Mouse (Mus musculus) fibroblast of lung, adult 2 months (primary cell): ENCODE data around the gene Pde4c.
A peak's percentile ranks its signal among the peaks of the same experiment; 100 is the strongest.

ENCODE experiments used
- DNase-seq: peaks from one replicate; pipeline ENCODE4 v3.0.0-alpha.2; 2011; ENCODE audit warnings: low read depth

Pde4c gene

GRCm38 (mm10) chr8:70766571-70767440, 43.3 kb downstream of the Pde4c start:
- no peak for DNase-seq

- DNase-seq, result no peak
Measured at GRCm38 (mm10) chr8:70767503-70767902, 44.0 kb downstream of the Pde4c start.

DNA sequence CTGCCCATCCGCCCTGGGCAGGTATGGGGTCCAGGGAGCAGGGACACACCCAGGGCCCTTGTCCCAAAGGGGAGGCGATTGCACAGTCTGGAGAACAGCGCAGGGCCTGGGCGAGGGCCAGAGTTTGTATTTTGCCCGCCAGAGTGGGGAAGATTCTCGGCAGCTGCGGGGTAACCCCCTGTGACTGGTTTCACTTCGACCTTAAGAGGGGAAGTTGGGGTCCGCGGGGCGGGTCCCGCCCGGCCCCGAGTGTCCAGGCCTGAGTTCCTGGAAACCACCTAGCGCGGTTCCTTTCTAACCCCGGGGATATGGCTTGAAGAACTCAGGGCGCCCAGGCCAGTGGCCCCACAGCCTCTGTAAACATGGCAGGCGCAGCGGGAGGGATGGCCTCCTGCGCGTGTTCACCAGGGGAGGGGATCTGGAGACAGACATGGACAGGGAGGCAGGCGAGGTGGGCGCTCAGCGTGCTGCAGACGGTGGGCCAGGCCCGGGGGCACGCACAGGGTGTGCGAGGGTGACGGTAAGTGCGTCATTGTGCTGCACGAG, 44.8 kb downstream of the Pde4c start:
- DNase-seq, result no peak

DNA sequence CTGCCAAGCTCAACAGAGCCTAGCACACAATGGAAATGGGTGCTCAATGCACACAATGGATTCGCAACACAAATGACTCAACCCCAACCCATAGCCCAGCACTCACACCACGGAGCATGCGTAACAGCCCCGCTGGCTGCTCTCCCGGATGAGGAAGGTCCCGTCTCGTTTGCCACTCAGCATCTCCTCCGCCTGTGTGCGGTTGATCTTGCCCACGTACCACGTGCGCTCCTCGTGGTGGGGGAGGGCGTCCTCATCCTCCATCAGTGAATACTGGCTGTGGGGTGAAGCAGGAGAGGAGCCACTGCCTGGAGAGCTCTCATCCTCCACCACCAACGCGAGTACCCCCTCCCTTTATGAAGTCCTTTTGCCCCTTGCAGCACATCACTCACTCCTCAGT, 45.4 kb downstream of the Pde4c start:
- DNase-seq, result no peak

- peak; percentile 79 for DNase-seq
Measured at GRCm38 (mm10) chr8:70769359-70769758, 45.8 kb downstream of the Pde4c start.

- DNase-seq, result no peak
Measured at GRCm38 (mm10) chr8:70769858-70770257, 46.3 kb downstream of the Pde4c start.

DNA sequence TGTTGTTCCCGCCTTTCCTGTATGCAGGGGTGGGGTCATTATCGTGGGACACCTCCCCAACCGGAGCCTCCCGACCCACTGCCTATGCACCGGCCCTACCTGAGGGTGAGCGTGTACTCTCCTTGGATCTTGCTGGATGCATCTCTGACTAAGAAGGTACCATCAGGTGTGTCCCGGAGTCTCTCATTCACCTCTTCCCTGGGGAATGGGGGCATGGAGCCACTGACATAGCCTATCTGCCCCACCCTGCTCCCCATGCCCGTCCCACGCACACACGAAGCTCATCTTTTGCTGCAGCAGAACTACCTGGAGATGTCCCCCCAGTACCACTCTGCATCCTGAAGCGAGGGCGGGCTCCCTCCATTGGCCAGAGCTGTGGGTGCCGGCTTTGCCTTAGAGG, 47.2 kb downstream of the Pde4c start:
- DNase-seq, result no peak

DNA sequence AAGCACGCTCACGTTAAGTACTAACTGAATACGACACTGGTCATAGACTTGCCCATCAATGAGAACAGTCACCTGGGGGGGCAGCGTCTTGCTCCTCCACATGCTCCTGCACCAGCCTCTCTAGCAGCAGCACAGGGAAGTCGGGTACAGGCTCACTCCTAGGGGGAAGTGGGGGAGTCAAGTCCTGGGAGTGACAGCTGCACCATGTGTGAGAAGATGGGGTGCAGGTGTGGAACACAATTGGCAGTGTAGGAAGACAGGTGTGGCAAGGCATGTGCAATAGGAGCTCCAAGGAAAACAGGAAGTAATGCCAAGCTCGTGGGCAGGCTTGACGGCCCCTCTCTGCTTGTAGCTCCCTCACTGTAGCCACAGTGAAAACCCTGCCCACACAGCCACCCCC, 47.7 kb downstream of the Pde4c start:
- no peak for DNase-seq

- DNase-seq, result no peak
Measured at GRCm38 (mm10) chr8:70772075-70772474, 48.6 kb downstream of the Pde4c start.

DNA sequence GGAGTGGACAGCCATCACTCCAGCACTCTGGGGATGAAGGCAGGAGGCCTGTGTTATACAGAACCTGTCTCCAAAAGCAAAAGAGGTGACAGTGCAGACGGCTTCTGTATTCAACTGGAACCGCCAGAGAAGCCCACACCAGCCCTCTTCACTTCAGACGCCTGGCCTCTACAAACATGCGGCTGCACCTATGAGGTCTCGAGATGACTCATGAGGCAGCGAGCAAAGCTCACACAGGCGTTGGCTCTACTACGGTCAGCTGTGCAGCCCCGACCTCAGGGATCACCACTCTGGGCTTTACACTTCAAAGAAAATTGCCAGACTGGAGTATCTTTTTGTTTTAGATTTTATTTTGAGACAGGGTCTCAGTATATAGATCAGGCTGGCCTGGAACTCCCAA, 49.4 kb downstream of the Pde4c start:
- no peak for DNase-seq

DNA sequence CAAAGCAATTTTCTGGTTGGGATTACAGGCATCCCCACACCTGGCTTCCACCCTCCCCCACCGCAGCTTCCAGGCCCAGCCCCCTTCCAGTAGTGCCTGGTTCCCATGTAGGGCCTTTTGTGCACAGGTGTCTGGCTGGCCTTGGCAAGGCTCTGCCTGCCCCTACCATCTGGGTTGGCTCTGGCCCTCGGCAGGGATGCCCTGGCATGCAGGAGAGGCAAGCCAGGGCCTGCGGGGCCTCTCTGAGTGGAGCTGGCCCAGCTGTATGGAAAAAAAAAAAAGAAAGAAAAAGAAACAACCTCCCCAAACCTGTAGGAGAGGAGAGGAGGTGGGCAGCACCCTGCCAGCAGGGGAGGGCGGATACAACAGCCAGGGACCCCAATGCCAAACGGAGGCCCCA, 49.9 kb downstream of the Pde4c start:
- DNase-seq, result no peak

- DNase-seq, result peak; percentile 76
Measured at GRCm38 (mm10) chr8:70773833-70774232, 50.3 kb downstream of the Pde4c start.

DNA sequence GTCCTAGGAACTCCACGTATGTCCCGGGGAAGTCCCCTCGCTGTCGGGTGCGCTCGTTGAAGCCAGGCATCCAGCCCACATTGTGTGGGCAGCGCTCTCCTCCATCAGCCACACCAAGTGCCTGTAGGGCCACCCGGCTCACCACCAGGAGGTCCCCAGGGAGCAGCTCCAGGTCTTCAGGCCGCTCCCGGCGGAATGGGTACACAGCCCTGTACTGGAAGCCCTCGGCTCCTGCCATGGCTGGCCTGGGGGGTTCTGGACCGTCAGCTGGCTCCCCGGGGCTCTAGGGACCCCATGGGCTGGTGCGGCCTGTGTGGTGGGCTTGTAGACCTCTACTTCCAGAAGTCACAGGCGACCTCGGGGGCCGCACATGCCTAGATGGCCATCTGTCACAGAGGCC, 51.2 kb downstream of the Pde4c start:
- no peak for DNase-seq

DNA sequence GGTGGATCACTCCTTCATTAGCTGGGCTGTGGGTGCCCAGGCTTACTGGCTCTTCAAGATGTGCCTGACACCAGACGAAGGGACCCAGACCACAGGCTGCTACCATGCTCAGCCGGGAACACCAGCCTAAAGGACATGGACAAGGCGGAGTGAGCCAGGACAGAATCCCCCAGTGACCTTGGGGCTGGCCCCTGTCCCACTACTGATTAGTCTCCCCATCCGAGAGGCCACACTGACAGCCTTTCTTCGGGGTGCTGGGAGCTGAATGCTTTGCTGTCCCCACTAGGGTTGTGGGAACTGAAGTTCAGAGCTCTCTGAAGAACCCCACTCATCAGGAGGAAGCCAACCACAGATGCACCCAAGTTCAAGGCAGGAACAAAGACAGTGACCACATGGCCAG, 51.7 kb downstream of the Pde4c start:
- no peak for DNase-seq

DNA sequence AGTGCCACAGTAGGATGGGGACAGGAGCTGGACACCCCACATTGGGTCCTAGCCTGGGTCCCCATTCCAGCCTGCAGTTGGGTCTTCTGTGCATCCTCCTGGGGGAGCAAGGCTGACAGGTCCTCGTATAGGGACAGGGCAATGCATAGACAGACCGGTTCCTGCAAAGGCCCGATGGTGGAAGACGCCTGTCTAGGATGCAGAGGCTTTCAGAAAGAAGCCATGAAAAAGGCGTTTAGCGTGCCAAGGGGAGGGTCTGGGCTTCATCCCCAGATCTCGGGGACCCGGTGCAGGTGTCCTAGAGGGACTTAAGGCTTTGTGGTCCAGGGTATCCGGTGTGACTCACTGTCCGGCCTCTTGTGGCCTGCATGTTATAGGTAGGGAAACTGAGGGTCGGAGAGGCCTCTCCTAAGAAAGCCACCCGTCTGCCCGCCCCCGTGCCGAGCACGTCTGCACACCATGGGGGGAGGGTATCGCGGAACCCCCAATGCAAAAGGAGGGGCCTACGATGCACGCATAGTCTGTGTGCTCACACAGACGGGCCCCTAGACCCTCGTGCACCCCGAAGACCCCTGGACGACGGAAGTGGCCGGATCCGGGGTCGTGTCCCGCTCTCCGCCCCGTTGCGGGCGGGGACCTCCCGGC, 52.5 kb downstream of the Pde4c start:
- DNase-seq, result no peak

DNA sequence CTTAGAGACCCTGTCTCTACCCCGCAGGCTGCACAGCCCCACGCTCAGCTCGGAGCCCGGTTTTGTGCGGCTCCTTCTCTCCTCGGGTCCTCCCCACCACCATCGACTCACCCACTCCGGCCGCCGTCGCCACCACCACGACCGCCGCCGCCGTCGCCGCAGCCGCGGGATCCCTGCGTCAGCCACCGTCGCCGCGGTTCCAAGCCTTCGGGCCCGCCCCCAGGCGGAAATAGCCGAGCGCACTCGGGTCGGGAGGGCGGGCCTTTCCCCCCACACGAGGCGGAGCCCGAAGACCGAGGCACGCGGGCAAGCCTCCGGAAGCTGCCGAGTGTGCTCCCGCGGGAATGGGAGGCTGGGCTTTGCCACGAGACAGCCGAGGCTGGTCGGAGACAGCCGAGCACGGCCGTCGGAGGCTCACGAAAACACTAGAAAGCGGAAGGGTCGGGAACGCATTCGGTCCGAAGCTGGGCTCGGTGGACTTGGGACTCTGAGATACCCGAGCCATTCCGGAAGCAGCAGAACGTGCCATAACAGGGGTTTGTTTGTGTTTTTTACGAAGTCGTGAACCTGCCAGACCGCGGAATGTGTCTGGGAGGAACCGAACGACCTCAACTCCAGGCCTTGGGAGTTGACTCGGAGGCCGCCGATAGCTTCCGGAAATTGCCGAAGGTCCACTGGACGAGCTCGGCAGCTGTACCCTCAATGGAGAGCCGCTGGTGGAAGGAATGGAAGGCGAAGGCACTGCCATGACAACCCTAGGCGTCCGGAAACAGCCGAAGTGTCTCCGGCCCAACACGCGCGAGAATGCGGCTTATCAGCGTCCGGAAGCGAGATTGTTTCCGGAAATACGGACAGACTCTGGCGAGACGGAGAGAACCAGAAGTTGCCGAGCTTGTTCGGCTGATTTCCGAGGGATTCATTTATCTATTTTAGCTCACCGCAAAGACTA, 53.2 kb downstream of the Pde4c start, which contains the start of gene Pik3r2:
TSS of gene Pik3r2 (minus strand) at position 218 of the 949 bp plus-strand sequence.
- peak; percentile 96 for DNase-seq

DNA sequence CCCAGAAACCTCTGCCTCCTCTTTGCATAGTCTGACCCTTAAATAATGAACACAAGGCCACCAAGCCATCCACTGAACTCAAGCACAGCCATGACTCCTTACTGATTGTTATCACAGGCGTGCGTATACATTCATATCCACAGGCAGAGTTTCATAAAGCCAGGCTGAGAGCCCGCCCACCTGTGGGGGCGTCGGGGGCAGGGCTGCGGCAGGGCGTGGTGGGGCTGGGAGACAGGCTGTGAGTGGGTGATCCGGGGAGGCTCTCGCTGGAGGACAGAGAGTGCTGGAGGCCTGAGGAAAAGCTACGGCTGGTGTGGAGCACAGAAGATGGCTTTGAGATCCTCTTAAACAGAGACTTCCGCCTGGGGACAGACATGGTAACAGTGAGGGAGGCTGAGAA, 56.6 kb downstream of the Pde4c start:
- no peak for DNase-seq

DNA sequence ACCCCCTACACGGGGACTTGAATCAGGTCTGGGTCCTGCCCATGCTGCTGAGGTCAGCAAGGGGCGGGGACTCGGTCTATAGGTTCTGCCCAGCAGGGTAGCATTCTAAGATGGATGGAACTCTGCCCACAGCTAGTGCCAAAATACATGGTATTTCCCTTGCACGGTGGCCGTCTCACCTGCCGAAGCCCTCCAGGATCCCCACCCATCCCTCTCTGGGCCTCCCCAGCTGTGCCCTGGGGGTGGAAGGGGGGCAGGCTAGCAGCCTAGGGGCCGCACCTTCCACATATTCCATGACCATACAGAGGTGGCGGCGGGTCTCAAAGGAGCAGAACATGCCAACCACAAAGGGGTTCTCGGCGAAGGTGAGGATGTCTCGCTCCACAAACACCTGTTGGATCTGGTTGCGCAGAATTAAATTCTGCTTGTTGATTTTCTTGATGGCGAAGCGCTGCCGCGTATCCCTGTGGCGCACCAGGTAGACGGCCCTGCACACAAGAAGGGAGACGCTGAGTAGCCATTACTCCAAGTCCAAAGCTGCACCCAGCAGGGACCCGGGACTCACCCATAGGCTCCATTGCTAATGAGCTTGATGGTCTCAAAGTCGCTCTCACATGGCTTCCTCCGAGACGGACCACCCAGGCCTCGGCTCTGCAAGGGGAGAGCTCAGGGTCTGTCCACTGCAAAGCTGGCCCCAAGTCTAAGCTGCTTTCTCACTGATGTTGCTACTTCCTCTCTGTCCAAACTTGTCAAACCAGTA, 63.0 kb downstream of the Pde4c start:
- no peak for DNase-seq

GRCm38 (mm10) chr8:70787051-70787445, 63.5 kb downstream of the Pde4c start:
- DNase-seq, result no peak

DNA sequence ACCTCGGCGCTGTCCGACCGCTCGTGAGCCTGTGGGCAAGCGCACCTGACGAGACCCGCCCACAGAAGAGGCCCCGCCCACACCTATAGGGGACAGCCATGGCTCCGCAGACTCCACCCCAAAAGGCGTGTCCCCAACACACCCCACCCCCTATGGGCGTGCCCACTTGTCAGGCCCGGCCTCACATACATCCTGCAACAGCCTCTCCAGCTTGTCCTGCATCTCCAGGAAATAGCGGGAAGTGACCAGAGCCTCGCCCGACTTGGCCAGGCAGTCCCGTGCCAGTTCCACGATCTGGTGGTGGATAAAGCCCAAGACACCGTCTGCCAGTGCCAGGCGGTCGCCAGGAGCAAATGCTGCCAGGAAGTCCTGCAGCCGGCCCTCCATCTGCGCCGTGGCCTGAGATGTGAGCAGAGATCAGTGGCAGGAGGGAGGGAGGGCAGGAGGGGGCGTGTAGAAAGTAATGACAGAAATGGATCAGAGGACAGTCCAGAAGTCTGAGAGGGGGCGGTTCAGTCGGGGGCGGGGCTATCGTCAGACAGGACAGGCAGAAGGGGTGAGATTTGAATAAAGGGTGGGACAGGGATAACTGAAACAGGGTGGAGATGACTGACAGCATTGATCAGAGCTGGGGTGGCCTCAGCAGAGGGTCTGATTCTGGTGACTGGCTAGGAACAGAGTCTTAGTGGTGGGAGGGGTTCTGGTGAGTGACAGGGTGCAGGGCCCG, 64.6 kb downstream of the Pde4c start:
- DNase-seq, result no peak

GRCm38 (mm10) chr8:70789046-70789445, 65.5 kb downstream of the Pde4c start:
- no peak for DNase-seq
